Mouse (Mus musculus): ENCODE data around the gene Dph3.
"Not testable (repeated sequence)": the region's sequence is repeated elsewhere in the genome, so short reads cannot be mapped to it uniquely, and the experiment has no call there.

DNA sequence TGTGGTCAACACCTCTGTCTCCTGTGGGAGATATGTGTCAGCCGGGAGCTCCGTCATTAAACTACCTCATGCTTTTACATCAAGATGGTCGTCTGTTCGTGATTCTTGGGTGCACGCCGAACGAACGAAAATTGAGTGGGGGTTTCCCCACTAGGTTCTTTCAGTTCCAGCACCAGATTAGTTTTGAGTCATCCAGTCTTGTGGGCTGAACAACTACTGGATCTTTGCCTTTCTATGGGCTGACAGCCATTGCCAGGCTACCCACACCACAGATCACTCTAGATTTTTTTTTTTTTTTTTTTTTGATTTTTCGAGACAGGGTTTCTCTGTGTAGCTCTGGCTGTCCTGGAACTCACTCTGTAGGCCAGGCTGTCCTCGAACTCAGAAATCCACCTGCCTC lies 26.6 kb upstream of the Dph3 start:
- TF ChIP-seq TAL1, GATA1 (IDR thresholded peaks at IDR 0.05; ENCODE audit: low read length): not testable (repeated sequence)
